ENCODE assay signal across 20 mouse cellular contexts in the genomic region with DNA sequence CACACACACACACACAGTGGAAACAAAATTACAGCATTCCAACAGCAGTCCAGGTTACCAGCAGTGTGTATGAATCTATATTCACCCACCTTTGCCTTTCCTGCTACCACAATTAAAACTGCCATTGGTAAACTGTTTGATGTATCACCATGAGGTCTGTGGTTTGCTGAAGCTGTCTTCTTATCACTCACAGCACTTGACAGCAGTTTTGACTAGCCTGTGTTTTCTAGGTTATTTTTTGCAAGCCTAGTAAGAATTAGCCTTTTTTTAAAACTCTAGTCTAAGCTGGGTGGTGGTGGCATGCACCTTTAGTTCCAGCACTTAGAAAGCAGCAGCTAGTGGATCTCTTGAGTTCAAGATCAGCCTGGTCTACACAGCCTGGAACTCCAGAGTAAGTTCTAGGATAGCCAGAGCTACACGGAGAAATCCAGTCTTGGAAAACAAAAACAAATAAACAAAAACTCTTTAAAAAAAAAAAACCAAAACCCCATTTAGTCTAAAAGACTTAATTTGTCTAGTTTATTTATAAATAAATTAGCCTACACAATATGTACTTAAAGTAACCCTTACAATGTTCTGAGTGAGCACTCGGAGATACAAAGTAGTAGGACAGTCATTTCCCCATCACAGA. TPM values are rescaled to one million over a fixed set of nuclear protein-coding genes. Genes with fewer than 3 reads are reported as not detected.
DNase-seq lines count a peak whose midpoint lies in the region; ATAC-seq lines count a peak whose summit lies in the region.
"Had no signal": no experiment of that assay in that cellular context is flagged by ENCODE, and none has a peak within 500 bp of the region (broad histone marks: within the 10 kb centered on the region; RNA-seq: fewer than 3 reads in every experiment).

No protein-coding gene starts in this region.

- no peaks in the 10 kb centered on the region for H3K9me3 ChIP-seq in megakaryocyte, embryonic 14.5 days
- H3K9me3 ChIP-seq in heart, embryonic 11.5 days (replicated peaks; ENCODE audit: control insufficient read depth, low read length): no peaks in the 10 kb centered on the region
- no peaks in the 10 kb centered on the region for H3K9me3 ChIP-seq in intestine, embryonic 15.5 days
- H3K9me3 ChIP-seq: heart, embryonic 13.5 days; hindbrain, embryonic 15.5 days; midbrain, embryonic 12.5 days had no signal

- no peak overlapping the region for H3K4me2 ChIP-seq in heart, embryonic 11.5 days
- H3K4me2 ChIP-seq in intestine, embryonic 15.5 days (replicated peaks): no peak overlapping the region
- H3K4me2 ChIP-seq: heart, embryonic 13.5 days; hindbrain, embryonic 15.5 days; midbrain, embryonic 12.5 days had no signal

- DNase-seq in T-cell, adult 2 months (ENCODE audit: low spot score): peak; percentile 17
- DNase-seq: adrenal gland, adult 2 months; cerebellum, adult 18-20 months; gastrocnemius, adult 2 months; heart, postnatal 36 days; kidney, adult 18-20 months; kidney, postnatal 4 days; lung, postnatal 14 days had no signal

- no peak for ATAC-seq in megakaryocyte, adult 5-6 weeks (ENCODE audit: poor library complexity, severe bottlenecking)
- ATAC-seq in inflammation-experienced regulatory T-cells, adult 6 months: peak; percentile 42
- peak; percentile 85 for ATAC-seq in megakaryocyte-erythroid progenitor cell, adult 5-6 weeks (replicated peaks; ENCODE audit: low FRiP score, low TSS enrichment, poor library complexity, severe bottlenecking)
- no peak for ATAC-seq in frontal cortex, adult (ENCODE audit: low TSS enrichment)
- ATAC-seq in heart, embryonic 11.5 days (replicated peaks; ENCODE audit: insufficient number of reproducible peaks, low FRiP score, low TSS enrichment): no peak
- ATAC-seq in intestine, embryonic 15.5 days: no peak
- ATAC-seq: forebrain, embryonic 16.5 days had no signal

- H3K9ac ChIP-seq in heart, embryonic 11.5 days (ENCODE audit: low read depth, low read length): no peak overlapping the region
- H3K9ac ChIP-seq in intestine, embryonic 15.5 days: no peak overlapping the region
- H3K9ac ChIP-seq: heart, embryonic 13.5 days; hindbrain, embryonic 15.5 days; midbrain, embryonic 12.5 days had no signal

- H3K36me3 ChIP-seq in megakaryocyte, embryonic 14.5 days (replicated peaks; ENCODE audit: low read length): peaks cover 96% of the 10 kb centered on the region
- H3K36me3 ChIP-seq in heart, embryonic 11.5 days (ENCODE audit: control insufficient read depth, insufficient read depth, low read length): peaks cover 13% of the 10 kb centered on the region
- peaks cover 8% of the 10 kb centered on the region; the same call in 1 of the 2 replicates for H3K36me3 ChIP-seq in intestine, embryonic 15.5 days

- H3K27ac ChIP-seq in heart, embryonic 11.5 days (ENCODE audit: low read depth, low read length): no peak overlapping the region
- no peak overlapping the region for H3K27ac ChIP-seq in intestine, embryonic 15.5 days
- H3K27ac ChIP-seq: gastrocnemius, adult 2 months; heart, embryonic 13.5 days; hindbrain, embryonic 15.5 days; midbrain, embryonic 12.5 days had no signal

- peaks cover 47% of the 10 kb centered on the region for H3K4me1 ChIP-seq in megakaryocyte, embryonic 14.5 days
- no peaks in the 10 kb centered on the region for H3K4me1 ChIP-seq in heart, embryonic 11.5 days (ENCODE audit: control insufficient read depth, insufficient read depth, low read length)
- H3K4me1 ChIP-seq in intestine, embryonic 15.5 days (replicated peaks): no peaks in the 10 kb centered on the region
- H3K4me1 ChIP-seq: heart, embryonic 13.5 days; hindbrain, embryonic 15.5 days; midbrain, embryonic 12.5 days had no signal

- WGBS in heart, embryonic 11.5 days (ENCODE audit: insufficient replicate concordance): 75% methylated on average over 2 of the region's 2 CpGs
- 84% methylated on average over 2 of the region's 2 CpGs for WGBS in intestine, embryonic 15.5 days

- H3K4me3 ChIP-seq in megakaryocyte, embryonic 14.5 days (replicated peaks): peak overlapping the region; percentile 23
- H3K4me3 ChIP-seq in heart, embryonic 11.5 days (ENCODE audit: low read depth, low read length): no peak overlapping the region
- H3K4me3 ChIP-seq in intestine, embryonic 15.5 days (replicated peaks): no peak overlapping the region
- H3K4me3 ChIP-seq: gastrocnemius, adult 2 months; heart, embryonic 13.5 days; hindbrain, embryonic 15.5 days; midbrain, embryonic 12.5 days; myocyte had no signal

- no peaks in the 10 kb centered on the region for H3K27me3 ChIP-seq in megakaryocyte, embryonic 14.5 days (replicated peaks)
- H3K27me3 ChIP-seq in heart, embryonic 11.5 days (ENCODE audit: control insufficient read depth, insufficient read depth, low read length): no peaks in the 10 kb centered on the region
- no peaks in the 10 kb centered on the region for H3K27me3 ChIP-seq in intestine, embryonic 15.5 days (replicated peaks)
- H3K27me3 ChIP-seq: heart, embryonic 13.5 days; hindbrain, embryonic 15.5 days; midbrain, embryonic 12.5 days had no signal

RNA-seq across cellular contexts. Expression of a gene that starts 31.9 kb away (rescaled TPM):
- polyA plus RNA-seq in megakaryocyte, embryonic 14.5 days (2012; ENCODE audit: insufficient read depth, low replicate concordance): 11.1 and 44.5 TPM in 2 replicates
- 27.8 and 33.4 TPM in 2 replicates for total RNA-seq in megakaryocyte, adult 5-6 weeks (2015)
- total RNA-seq in megakaryocyte, adult 5-6 weeks (2017): 93.2 and 103 TPM in 2 replicates
- polyA plus RNA-seq in inflammation-experienced regulatory T-cells, adult 6 months (2017; shearing (Covaris generic)): 10 to 100 TPM; 52.4 to 89.1 (median 66.9) TPM
- total RNA-seq in megakaryocyte-erythroid progenitor cell, adult 5-6 weeks (2014; fragmentation: Nextera tagmentation): 52.0 and 60.3 TPM in 2 replicates
- 89.9 and 154 TPM in 2 replicates for total RNA-seq in megakaryocyte-erythroid progenitor cell, adult 5-6 weeks (2017)
- 44.3 and 45.6 TPM in 2 replicates for polyA plus RNA-seq in heart, embryonic 11.5 days (2014; fragmentation: Nextera tagmentation; extraction: Ambion mirVana)
- polyA plus RNA-seq in intestine, embryonic 15.5 days (2015; fragmentation: Nextera tagmentation; extraction: Ambion mirVana): 57.9 and 62.2 TPM in 2 replicates

RNA-seq across cellular contexts. Expression of a gene that starts 31.9 kb away (rescaled TPM):
- 0.56 and 3.4 TPM in 2 replicates for polyA plus RNA-seq in megakaryocyte, embryonic 14.5 days (2012; ENCODE audit: insufficient read depth, low replicate concordance)
- total RNA-seq in megakaryocyte, adult 5-6 weeks (2015): 31.8 and 36.4 TPM in 2 replicates
- 34.2 and 35.3 TPM in 2 replicates for total RNA-seq in megakaryocyte, adult 5-6 weeks (2017)
- 10 to 100 TPM; 23.1 to 29.3 (median 24.0) TPM for polyA plus RNA-seq in inflammation-experienced regulatory T-cells, adult 6 months (2017; shearing (Covaris generic))
- total RNA-seq in megakaryocyte-erythroid progenitor cell, adult 5-6 weeks (2014; fragmentation: Nextera tagmentation): 32.6 and 43.4 TPM in 2 replicates
- 43.9 and 51.2 TPM in 2 replicates for total RNA-seq in megakaryocyte-erythroid progenitor cell, adult 5-6 weeks (2017)
- 23.2 and 25.9 TPM in 2 replicates for polyA plus RNA-seq in heart, embryonic 11.5 days (2014; fragmentation: Nextera tagmentation; extraction: Ambion mirVana)
- 28.1 and 28.3 TPM in 2 replicates for polyA plus RNA-seq in intestine, embryonic 15.5 days (2015; fragmentation: Nextera tagmentation; extraction: Ambion mirVana)

RNA-seq across cellular contexts. Expression of a gene that starts 32.7 kb away (rescaled TPM):
- 13.7 and 16.1 TPM in 2 replicates for polyA plus RNA-seq in megakaryocyte, embryonic 14.5 days (2012; ENCODE audit: insufficient read depth, low replicate concordance)
- total RNA-seq in megakaryocyte, adult 5-6 weeks (2015): 33.7 and 43.6 TPM in 2 replicates
- total RNA-seq in megakaryocyte, adult 5-6 weeks (2017): 79.9 and 111 TPM in 2 replicates
- polyA plus RNA-seq in inflammation-experienced regulatory T-cells, adult 6 months (2017; shearing (Covaris generic)): 10 to 100 TPM; 24.0 to 32.2 (median 29.5) TPM
- total RNA-seq in megakaryocyte-erythroid progenitor cell, adult 5-6 weeks (2014; fragmentation: Nextera tagmentation): 51.1 and 64.0 TPM in 2 replicates
- 124 and 152 TPM in 2 replicates for total RNA-seq in megakaryocyte-erythroid progenitor cell, adult 5-6 weeks (2017)
- polyA plus RNA-seq in heart, embryonic 11.5 days (2014; fragmentation: Nextera tagmentation; extraction: Ambion mirVana): 44.2 and 65.2 TPM in 2 replicates
- polyA plus RNA-seq in intestine, embryonic 15.5 days (2015; fragmentation: Nextera tagmentation; extraction: Ambion mirVana): 118 and 123 TPM in 2 replicates

Comparison
In these comparisons a context has a peak if more than half of its experiments do, and no peak if none do; other contexts are left out.
1. ATAC-seq: peak in inflammation-experienced regulatory T-cells, adult 6 months (single experiment) and megakaryocyte-erythroid progenitor cell, adult 5-6 weeks (single experiment); none in megakaryocyte, adult 5-6 weeks (single experiment), frontal cortex, adult (single experiment), heart, embryonic 11.5 days (single experiment) and intestine, embryonic 15.5 days (single experiment).